14 mouse cellular contexts compared by ENCODE assay signal in the genomic region with DNA sequence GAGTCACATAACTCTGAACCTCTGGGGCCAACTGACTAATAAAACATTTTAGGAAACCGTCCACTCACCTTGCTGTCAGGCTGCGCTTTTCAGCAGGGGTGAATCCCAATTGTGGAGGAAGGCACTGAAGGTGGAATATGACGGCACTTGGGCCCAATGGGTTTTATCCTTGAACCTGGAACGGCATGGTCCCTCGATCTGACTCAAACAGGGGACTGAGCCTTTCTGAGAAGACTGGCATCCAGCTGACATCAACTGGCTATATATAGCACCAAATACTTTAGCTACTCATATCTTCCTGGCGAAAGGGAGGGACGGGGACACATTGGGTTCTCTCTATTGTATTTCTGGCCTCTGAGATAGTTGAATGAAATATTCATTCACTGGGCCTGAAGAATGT. TPM values are rescaled to one million over a fixed set of nuclear protein-coding genes. Genes with fewer than 3 reads are reported as not detected.
DNase-seq lines count a peak whose midpoint lies in the region; ATAC-seq and TF ChIP-seq lines count a peak whose summit lies in the region.
"Had no signal": no experiment of that assay in that cellular context is flagged by ENCODE, and none has a peak within 500 bp of the region (broad histone marks: within the 10 kb centered on the region; RNA-seq: fewer than 3 reads in every experiment).

Myoz2 (minus strand) TSS at position 264 of the 400 bp plus-strand sequence.

- ATAC-seq in stomach, embryonic 16.5 days (ENCODE audit: insufficient read depth, low FRiP score) = no peak
- ATAC-seq in stomach, postnatal 0 days (ENCODE audit: low FRiP score, low TSS enrichment) = no peak
- peak; percentile 77; the same call in 1 of the 2 replicates for ATAC-seq in heart, embryonic 14.5 days (ENCODE audit: insufficient number of reproducible peaks, insufficient read depth, low FRiP score, low read depth)

- no peaks in the 10 kb centered on the region for H3K79me2 ChIP-seq in myocyte (ENCODE audit: control insufficient read depth, insufficient read depth)

- no peak within 1 kb of the TSS for H3K27ac ChIP-seq in stomach, embryonic 16.5 days (ENCODE audit: low read length)
- no peak within 1 kb of the TSS for H3K27ac ChIP-seq in stomach, postnatal 0 days (replicated peaks)
- peak within 1 kb of the TSS; percentile 90 to 97 for H3K27ac ChIP-seq in heart, embryonic 14.5 days (replicated peaks in 1 of 2; ENCODE audit: control insufficient read depth in 1 of 2, insufficient read depth in 1 of 2, low read depth in 2 of 2, low read length in 2 of 2)
- H3K27ac ChIP-seq: left cerebral cortex, adult 2 months had no signal

- no peaks in the 10 kb centered on the region for H3K9me3 ChIP-seq in stomach, embryonic 16.5 days (replicated peaks; ENCODE audit: control insufficient read depth, low read length)
- no peaks in the 10 kb centered on the region for H3K9me3 ChIP-seq in stomach, postnatal 0 days (ENCODE audit: control insufficient read depth, low read length)
- no peaks in the 10 kb centered on the region for H3K9me3 ChIP-seq in heart, embryonic 14.5 days (ENCODE audit: control insufficient read depth, low read length)
- H3K9me3 ChIP-seq: megakaryocyte, embryonic 14.5 days had no signal

- peak; percentile 23 for TF ChIP-seq POLR2A in myocyte (IDR thresholded peaks at IDR 0.05; ENCODE audit: insufficient read length, low read depth)

- no peaks in the 10 kb centered on the region for H3K27me3 ChIP-seq in stomach, embryonic 16.5 days (ENCODE audit: control insufficient read depth, insufficient read depth, low read length)
- no peaks in the 10 kb centered on the region for H3K27me3 ChIP-seq in stomach, postnatal 0 days (ENCODE audit: control insufficient read depth, insufficient read depth, low read length)
- H3K27me3 ChIP-seq in heart, embryonic 14.5 days (ENCODE audit: control insufficient read depth, insufficient read depth, low read length) = no peaks in the 10 kb centered on the region
- no peaks in the 10 kb centered on the region for H3K27me3 ChIP-seq in myocyte (ENCODE audit: control insufficient read depth, insufficient read depth, insufficient read length)
- H3K27me3 ChIP-seq: megakaryocyte, embryonic 14.5 days had no signal

- no peak for DNase-seq in stomach, postnatal 0 days (ENCODE audit: low spot score)
- DNase-seq in gastrocnemius, postnatal 25 days = no peak
- no peak for DNase-seq in layer of hippocampus, postnatal 25 days (ENCODE audit: extremely low spot score in 1 of 2, low spot score in 1 of 2)
- no peak for DNase-seq in cerebellum, postnatal 10 days
- no peak for DNase-seq in Muller cell, postnatal 12 days (ENCODE audit: inconsistent ontology term)
- DNase-seq: cerebellum, adult 11 months; embryo, embryonic 11 days; kidney, postnatal 36 days had no signal

- no peak within 1 kb of the TSS for H3K4me2 ChIP-seq in stomach, embryonic 16.5 days (ENCODE audit: low read depth, low read length)
- no peak within 1 kb of the TSS for H3K4me2 ChIP-seq in stomach, postnatal 0 days (replicated peaks; ENCODE audit: low read depth)
- peak within 1 kb of the TSS; percentile 70 for H3K4me2 ChIP-seq in heart, embryonic 14.5 days (ENCODE audit: low read length)
- peak within 1 kb of the TSS; percentile 63 for H3K4me2 ChIP-seq in myocyte (ENCODE audit: low read depth)

- H3ac ChIP-seq in myocyte (ENCODE audit: control insufficient read depth, insufficient read length) = no peak within 1 kb of the TSS

- TF ChIP-seq EP300 in stomach, postnatal 0 days (optimal IDR thresholded peaks at IDR 0.05) = no peak

- no peaks in the 10 kb centered on the region for H3K4me1 ChIP-seq in stomach, embryonic 16.5 days (ENCODE audit: control insufficient read depth, insufficient read depth, low read length)
- no peaks in the 10 kb centered on the region for H3K4me1 ChIP-seq in stomach, postnatal 0 days (replicated peaks; ENCODE audit: control insufficient read depth, insufficient read depth)
- peaks cover 6 to 23% of the 10 kb centered on the region in 2 experiments; a peak in 3 of 4 replicates for H3K4me1 ChIP-seq in heart, embryonic 14.5 days (ENCODE audit: control insufficient read depth in 2 of 2, insufficient read depth in 2 of 2, low read length in 2 of 2)
- H3K4me1 ChIP-seq: megakaryocyte, embryonic 14.5 days had no signal

- no peak for TF ChIP-seq CTCF in stomach, postnatal 0 days (IDR thresholded peaks at IDR 0.05; ENCODE audit: low read depth)

- WGBS in stomach, embryonic 16.5 days = 83% methylated on average over 7 of the region's 7 CpGs
- WGBS in stomach, postnatal 0 days = 87% methylated on average over 7 of the region's 7 CpGs
- WGBS in heart, embryonic 14.5 days = 29% methylated on average over 7 of the region's 7 CpGs

- no peak within 1 kb of the TSS for H3K4me3 ChIP-seq in stomach, embryonic 16.5 days (replicated peaks; ENCODE audit: low read length)
- H3K4me3 ChIP-seq in stomach, postnatal 0 days (ENCODE audit: low read depth, low read length) = no peak within 1 kb of the TSS
- peak within 1 kb of the TSS; percentile 45 to 61 for H3K4me3 ChIP-seq in heart, embryonic 14.5 days (ENCODE audit: control insufficient read depth in 1 of 2, insufficient read depth in 1 of 2, low read depth in 1 of 2, low read length in 2 of 2)
- peak within 1 kb of the TSS; percentile 18 for H3K4me3 ChIP-seq in myocyte
- H3K4me3 ChIP-seq: left cerebral cortex, adult 2 months; megakaryocyte, embryonic 14.5 days had no signal

- H3K36me3 ChIP-seq in stomach, embryonic 16.5 days (ENCODE audit: control insufficient read depth, insufficient read depth, low read length) = no peaks in the 10 kb centered on the region
- no peaks in the 10 kb centered on the region for H3K36me3 ChIP-seq in stomach, postnatal 0 days (ENCODE audit: control insufficient read depth, insufficient read depth, low read length)
- H3K36me3 ChIP-seq in heart, embryonic 14.5 days (ENCODE audit: control insufficient read depth, insufficient read depth, low read length) = no peaks in the 10 kb centered on the region; the same call in none of the 2 replicates
- no peaks in the 10 kb centered on the region for H3K36me3 ChIP-seq in myocyte (ENCODE audit: control insufficient read depth, insufficient read depth)

- no peak within 1 kb of the TSS for H3K9ac ChIP-seq in stomach, embryonic 16.5 days (ENCODE audit: low read length)
- no peak within 1 kb of the TSS for H3K9ac ChIP-seq in stomach, postnatal 0 days (ENCODE audit: low read length)
- peak within 1 kb of the TSS; percentile 83 for H3K9ac ChIP-seq in heart, embryonic 14.5 days (ENCODE audit: low read length)

TF ChIP-seq in myocyte, 11 proteins besides CTCF, POLR2A, EP300 and RAD21:
- TF ChIP-seq POLR2AphosphoS2 (IDR thresholded peaks at IDR 0.05; ENCODE audit: insufficient read length, low read depth) (no peak), MAX (IDR thresholded peaks at IDR 0.05; ENCODE audit: low read depth) (no peak), SRF (IDR thresholded peaks at IDR 0.05; ENCODE audit: control insufficient read depth, insufficient read length, low read depth) (no peak), MYOG (IDR thresholded peaks at IDR 0.05; ENCODE audit: control insufficient read depth in 1 of 3, insufficient read depth in 1 of 3, insufficient read length in 2 of 3, low read depth in 2 of 3) (no peak), E2F4 (IDR thresholded peaks at IDR 0.05; ENCODE audit: insufficient read depth) (no peak), CEBPB (IDR thresholded peaks at IDR 0.05; ENCODE audit: insufficient read depth, poor library complexity, severe bottlenecking) (no peak), REST (IDR thresholded peaks at IDR 0.05; ENCODE audit: insufficient read depth, insufficient read length) (no peak), MYOD1 (IDR thresholded peaks at IDR 0.05; ENCODE audit: control insufficient read depth in 1 of 3, insufficient read length in 2 of 3, low read depth in 2 of 3) (no peak), TCF3 (IDR thresholded peaks at IDR 0.05; ENCODE audit: insufficient read length, low read depth) (no peak), USF1 (IDR thresholded peaks at IDR 0.05; ENCODE audit: low read depth) (no peak), TCF12 (IDR thresholded peaks at IDR 0.05; ENCODE audit: insufficient read depth, poor library complexity, severe bottlenecking) (no peak)

RNA-seq across cellular contexts. Expression of gene Myoz2, which starts in this region (rescaled TPM):
- 3.6 and 21.6 TPM in 2 replicates for polyA plus RNA-seq in stomach, embryonic 16.5 days (2015; fragmentation: Nextera tagmentation; extraction: Ambion mirVana)
- 1.1 and 1.2 TPM in 2 replicates for polyA plus RNA-seq in stomach, postnatal 0 days (2015; fragmentation: Nextera tagmentation; extraction: Ambion mirVana)
- 100 to 1,000 TPM; 318 to 503 TPM for total RNA-seq in gastrocnemius, postnatal 25 days (2021)
- 230 and 232 TPM in 2 replicates for polyA plus RNA-seq in heart, embryonic 14.5 days (2014; fragmentation: Nextera tagmentation; extraction: Ambion mirVana)
- polyA plus RNA-seq in myocyte (2012; fragmentation: generic; extraction: Trizol) = 134 TPM
- under 1 TPM in 1 of 2 experiments, not detected in 1; 0.30 TPM for total RNA-seq in layer of hippocampus, postnatal 25 days (2021)
- total RNA-seq: left cerebral cortex, adult 2 months had no signal
- polyA plus RNA-seq: intestine, embryonic 14.5 days had no signal

Comparison
In these comparisons a context has a peak if more than half of its experiments do, and no peak if none do; other contexts are left out.
1. RNA of gene Myoz2 (total RNA-seq): 318 to 503 TPM in gastrocnemius, postnatal 25 days; 0.30 TPM in layer of hippocampus, postnatal 25 days; every median in the first group is over 100 times any median in the second.
2. H3K27ac ChIP-seq: peak in heart, embryonic 14.5 days (2 of 2); none in stomach, embryonic 16.5 days (single experiment) and stomach, postnatal 0 days (single experiment).
3. H3K4me2 ChIP-seq: peak in heart, embryonic 14.5 days (single experiment) and myocyte (single experiment); none in stomach, embryonic 16.5 days (single experiment) and stomach, postnatal 0 days (single experiment).
4. H3K4me3 ChIP-seq: peak in heart, embryonic 14.5 days (2 of 2) and myocyte (single experiment); none in stomach, embryonic 16.5 days (single experiment) and stomach, postnatal 0 days (single experiment).